Mouse (Mus musculus) lung, embryonic 15.5 days (tissue): ENCODE data around the gene Tctex1d2. TPM values are rescaled to one million over a fixed set of nuclear protein-coding genes. Genes with fewer than 3 reads are reported as not detected.

Source experiments
- ATAC-seq: fragments of 200-750 bp; cut with Nextera tagmentation; 2 replicates; pipeline ENCODE4 v1.8.0; 2017; ENCODE audit warnings: moderate number of reproducible peaks, borderline replicate concordance; ENCODE audit not compliant: low FRiP score, low TSS enrichment; ENCODE audit errors: extremely low read depth
- H3K27ac ChIP-seq: fragments of 300-500 bp; sonication (generic); 2 replicates; pipeline ENCODE4 v1.5.1; 2015; ENCODE audit warnings: moderate library complexity, mild to moderate bottlenecking, inconsistent platforms
- H3K27me3 ChIP-seq: fragments of 300-500 bp; sonication (generic); 2 replicates; pipeline ENCODE4 v1.6.1; 2015; ENCODE audit warnings: inconsistent platforms
- H3K36me3 ChIP-seq: fragments of 300-500 bp; sonication (generic); 2 replicates; pipeline ENCODE4 v1.6.1; 2015; ENCODE audit warnings: inconsistent platforms
- H3K4me1 ChIP-seq: fragments of 300-500 bp; sonication (generic); 2 replicates; pipeline ENCODE4 v1.6.1; 2015; ENCODE audit warnings: inconsistent platforms
- H3K4me2 ChIP-seq: fragments of 300-500 bp; sonication (generic); 2 replicates; pipeline ENCODE4 v1.6.1; 2015; ENCODE audit warnings: inconsistent platforms, mild to moderate bottlenecking, moderate library complexity
- H3K4me3 ChIP-seq: fragments of 300-500 bp; sonication (generic); 2 replicates; pipeline ENCODE4 v1.5.1; 2015; ENCODE audit warnings: mild to moderate bottlenecking, inconsistent platforms
- H3K9ac ChIP-seq: fragments of 300-500 bp; sonication (generic); 2 replicates; pipeline ENCODE4 v1.6.1; 2015; ENCODE audit warnings: inconsistent platforms
- H3K9me3 ChIP-seq: fragments of 300-500 bp; sonication (generic); 2 replicates; pipeline ENCODE4 v1.6.1; 2016; ENCODE audit warnings: inconsistent platforms
- WGBS: fragments of 180-500 bp; shearing (Covaris S2); methylation state at CpG from one replicate; pipeline ENCODE4 v1.1.7; 2015; 5-methylcytosine and 5-hydroxymethylcytosine counted together
- polyA plus RNA-seq: library from polyadenylated mRNA; unstranded; fragments of >200 nt; fragmentation: Nextera tagmentation; extraction: Ambion mirVana; gene quantifications from 2 replicates; pipeline ENCODE4 v1.2.1, GENCODE M21; 2015

Gene Tctex1d2
- polyA plus RNA-seq, 1 experiment from 2014 or later = 25.6 TPM

GRCm38 (mm10) chr16:32456761-32457160 lies 37.3 kb downstream of the Tctex1d2 start:
- H3K4me2 ChIP-seq = no peak overlapping the region
- no peak overlapping the region for H3K27ac ChIP-seq
- no peak overlapping the region for H3K4me3 ChIP-seq
- no peaks in the 10 kb centered on the region for H3K27me3 ChIP-seq
- 91% methylated on average over 1 of the region's 1 CpGs for WGBS
- H3K9me3 ChIP-seq = no peaks in the 10 kb centered on the region
- no peaks in the 10 kb centered on the region for H3K4me1 ChIP-seq
- no peak overlapping the region for H3K9ac ChIP-seq
- H3K36me3 ChIP-seq = peaks cover 9% of the 10 kb centered on the region; the same call in 1 of the 2 replicates
- ATAC-seq = no peak

DNA sequence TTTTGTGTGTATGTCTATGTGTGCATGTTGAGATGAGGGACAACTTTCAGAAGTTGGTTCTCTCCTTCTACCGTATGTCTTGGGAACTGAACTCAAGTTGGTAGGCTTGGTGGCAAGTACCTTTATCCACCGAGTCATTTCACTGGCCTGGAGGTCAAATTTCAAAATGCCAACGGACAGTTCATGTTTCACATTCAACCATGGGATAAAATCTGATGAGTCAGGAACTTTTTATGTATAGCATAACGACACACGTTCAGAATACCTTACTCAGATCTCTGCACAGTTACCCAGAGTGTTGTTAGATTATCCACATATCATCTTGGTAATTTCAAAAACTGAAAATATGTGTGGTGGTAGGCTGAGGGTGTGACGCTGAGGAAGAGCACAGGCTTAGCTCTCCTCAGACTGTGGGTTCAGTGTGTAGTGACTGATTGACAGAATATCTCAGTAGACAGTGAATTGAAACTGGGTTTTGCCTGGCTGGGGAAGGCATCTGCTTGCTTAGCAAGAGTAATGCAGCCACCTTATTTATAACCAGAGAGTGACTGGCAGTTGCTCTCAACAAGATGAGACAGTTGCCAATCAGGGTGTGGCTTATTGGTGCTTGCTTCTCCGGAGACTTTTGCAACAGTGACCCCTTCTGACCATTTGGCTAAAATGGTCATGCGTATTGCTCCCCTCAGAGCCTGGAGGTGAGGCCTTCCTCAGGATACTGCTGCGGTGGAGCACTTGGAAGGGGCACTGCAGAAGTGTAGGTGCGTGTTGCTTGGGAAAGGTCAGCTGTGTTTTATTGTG lies 38.3 kb downstream of the Tctex1d2 start:
- H3K9ac ChIP-seq = no peak overlapping the region
- H3K36me3 ChIP-seq = peaks cover 9% of the 10 kb centered on the region; the same call in 1 of the 2 replicates
- no peaks in the 10 kb centered on the region for H3K9me3 ChIP-seq
- no peak for ATAC-seq
- no peak overlapping the region for H3K4me3 ChIP-seq
- H3K27me3 ChIP-seq = no peaks in the 10 kb centered on the region
- 58% methylated on average over 10 of the region's 10 CpGs for WGBS
- no peaks in the 10 kb centered on the region for H3K4me1 ChIP-seq
- H3K27ac ChIP-seq = no peak overlapping the region
- no peak overlapping the region for H3K4me2 ChIP-seq

DNA sequence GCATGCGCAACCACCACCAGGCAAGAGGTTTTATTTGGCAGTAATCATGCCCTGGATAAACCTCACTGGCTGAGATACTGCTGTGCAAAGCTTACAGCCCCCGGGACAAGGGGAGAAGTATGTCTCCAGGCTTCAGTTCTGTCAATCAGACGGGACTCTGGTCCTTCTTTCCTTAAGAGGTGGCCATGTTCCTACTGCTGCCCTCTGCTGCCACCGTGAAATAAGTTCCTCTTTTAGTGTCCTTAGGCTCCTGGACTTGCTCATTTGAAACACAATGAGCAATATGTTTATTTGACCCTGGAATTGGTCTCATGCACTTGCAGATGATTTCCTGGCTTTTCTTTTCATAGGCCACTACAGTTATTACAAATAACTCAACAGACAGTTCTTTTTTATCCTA lies 41.0 kb downstream of the Tctex1d2 start:
- H3K4me2 ChIP-seq = no peak overlapping the region
- no peak overlapping the region for H3K9ac ChIP-seq
- no peak for ATAC-seq
- H3K27ac ChIP-seq = no peak overlapping the region
- H3K4me1 ChIP-seq = no peaks in the 10 kb centered on the region
- peaks cover 7% of the 10 kb centered on the region; the same call in 1 of the 2 replicates for H3K36me3 ChIP-seq
- H3K4me3 ChIP-seq = no peak overlapping the region
- H3K27me3 ChIP-seq = no peaks in the 10 kb centered on the region
- 49% methylated on average over 4 of the region's 4 CpGs for WGBS
- no peaks in the 10 kb centered on the region for H3K9me3 ChIP-seq

DNA sequence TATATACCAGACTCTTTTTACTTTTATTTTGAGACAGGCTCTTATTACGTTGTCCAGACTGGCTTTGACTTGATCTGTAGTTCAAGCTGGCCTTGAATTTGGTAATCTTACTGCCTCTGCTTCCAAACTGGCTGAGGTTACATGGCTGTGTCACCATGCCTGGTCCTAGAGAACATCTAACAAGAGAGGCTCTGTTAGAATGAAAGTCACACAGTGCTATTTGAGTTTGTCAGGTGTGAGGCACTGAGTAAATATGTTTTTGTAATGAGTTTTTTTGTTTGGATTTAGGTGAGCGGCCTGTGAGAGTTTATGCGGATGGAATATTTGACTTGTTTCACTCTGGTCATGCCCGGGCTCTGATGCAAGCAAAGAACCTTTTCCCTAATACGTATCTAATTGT lies 42.2 kb downstream of the Tctex1d2 start:
- WGBS = 85% methylated on average over 5 of the region's 5 CpGs
- no peak for ATAC-seq
- H3K4me2 ChIP-seq = no peak overlapping the region
- H3K36me3 ChIP-seq = peaks cover 7% of the 10 kb centered on the region; the same call in 1 of the 2 replicates
- no peak overlapping the region for H3K4me3 ChIP-seq
- H3K4me1 ChIP-seq = no peaks in the 10 kb centered on the region
- H3K9me3 ChIP-seq = no peaks in the 10 kb centered on the region
- no peak overlapping the region for H3K9ac ChIP-seq
- no peaks in the 10 kb centered on the region for H3K27me3 ChIP-seq
- no peak overlapping the region for H3K27ac ChIP-seq

DNA sequence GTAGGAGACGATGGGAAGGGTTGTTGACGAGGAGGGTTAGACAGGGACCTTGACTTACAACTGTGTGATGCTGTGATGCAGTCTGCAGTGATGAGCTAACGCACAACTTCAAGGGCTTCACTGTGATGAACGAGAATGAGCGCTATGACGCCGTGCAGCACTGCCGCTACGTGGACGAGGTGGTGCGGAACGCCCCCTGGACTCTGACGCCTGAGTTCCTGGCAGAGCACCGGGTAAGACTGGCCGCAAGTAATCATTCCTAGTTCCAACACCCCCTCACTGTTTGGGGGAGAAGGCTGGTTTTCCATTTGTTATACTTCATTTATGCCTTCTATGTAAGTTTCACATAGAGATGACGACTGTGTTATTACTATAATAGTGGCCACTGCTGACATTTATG lies 43.4 kb downstream of the Tctex1d2 start:
- Histone ChIP-seq H3K27ac (no peak overlapping the region), H3K36me3 (peaks cover 13% of the 10 kb centered on the region; the same call in 1 of the 2 replicates), H3K4me2 (no peak overlapping the region)

GRCm38 (mm10) chr16:32463426-32463825 lies 43.9 kb downstream of the Tctex1d2 start:
- WGBS = 91% methylated on average over 2 of the region's 2 CpGs
- no peak overlapping the region for H3K9ac ChIP-seq
- H3K27me3 ChIP-seq = no peaks in the 10 kb centered on the region
- no peaks in the 10 kb centered on the region for H3K9me3 ChIP-seq
- no peak overlapping the region for H3K4me2 ChIP-seq
- no peak overlapping the region for H3K4me3 ChIP-seq
- H3K36me3 ChIP-seq = peaks cover 15% of the 10 kb centered on the region
- ATAC-seq = no peak
- H3K4me1 ChIP-seq = no peaks in the 10 kb centered on the region
- no peak overlapping the region for H3K27ac ChIP-seq

More for the DNA sequence above, 43.4 kb downstream of the Tctex1d2 start:
- Histone ChIP-seq H3K9me3 (no peaks in the 10 kb centered on the region), H3K4me1 (no peaks in the 10 kb centered on the region), H3K9ac (no peak overlapping the region), H3K27me3 (no peaks in the 10 kb centered on the region), H3K4me3 (no peak overlapping the region)
- 89% methylated on average over 16 of the region's 16 CpGs for WGBS
- ATAC-seq = no peak

GRCm38 (mm10) chr16:32464908-32465307 lies 45.4 kb downstream of the Tctex1d2 start:
- no peak for ATAC-seq
- no peaks in the 10 kb centered on the region for H3K27me3 ChIP-seq
- WGBS = 0% methylated on average over 1 of the region's 1 CpGs
- no peaks in the 10 kb centered on the region for H3K4me1 ChIP-seq
- peaks cover 16% of the 10 kb centered on the region for H3K36me3 ChIP-seq
- H3K27ac ChIP-seq = no peak overlapping the region
- H3K9ac ChIP-seq = no peak overlapping the region
- no peak overlapping the region for H3K4me3 ChIP-seq
- no peak overlapping the region for H3K4me2 ChIP-seq
- H3K9me3 ChIP-seq = no peaks in the 10 kb centered on the region

DNA sequence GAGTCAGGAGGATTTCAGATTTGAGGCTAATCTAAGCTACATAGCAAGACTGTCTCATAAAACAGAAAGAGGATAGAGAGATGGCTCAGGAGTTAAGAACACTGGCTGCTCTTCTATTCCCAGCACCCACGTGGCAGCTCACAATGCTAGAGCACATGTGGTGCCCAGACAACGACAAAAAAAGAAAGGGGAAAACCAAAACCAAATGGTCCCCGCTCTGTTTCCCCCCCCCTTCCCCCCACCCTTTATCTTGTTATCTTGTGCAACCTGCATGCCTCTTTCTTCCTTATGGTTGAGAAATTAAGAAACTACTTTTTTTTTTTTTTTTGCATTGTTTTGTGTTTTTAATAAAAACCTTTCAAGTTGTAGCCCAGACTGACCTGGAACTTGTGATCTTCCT lies 49.0 kb downstream of the Tctex1d2 start:
- no peak for ATAC-seq
- Histone ChIP-seq H3K36me3 (peaks cover 34% of the 10 kb centered on the region), H3K9ac (no peak overlapping the region), H3K4me3 (no peak overlapping the region), H3K4me2 (no peak overlapping the region), H3K27me3 (no peaks in the 10 kb centered on the region), H3K4me1 (no peaks in the 10 kb centered on the region), H3K9me3 (no peaks in the 10 kb centered on the region), H3K27ac (no peak overlapping the region)
- WGBS = 77% methylated on average over 3 of the region's 3 CpGs

DNA sequence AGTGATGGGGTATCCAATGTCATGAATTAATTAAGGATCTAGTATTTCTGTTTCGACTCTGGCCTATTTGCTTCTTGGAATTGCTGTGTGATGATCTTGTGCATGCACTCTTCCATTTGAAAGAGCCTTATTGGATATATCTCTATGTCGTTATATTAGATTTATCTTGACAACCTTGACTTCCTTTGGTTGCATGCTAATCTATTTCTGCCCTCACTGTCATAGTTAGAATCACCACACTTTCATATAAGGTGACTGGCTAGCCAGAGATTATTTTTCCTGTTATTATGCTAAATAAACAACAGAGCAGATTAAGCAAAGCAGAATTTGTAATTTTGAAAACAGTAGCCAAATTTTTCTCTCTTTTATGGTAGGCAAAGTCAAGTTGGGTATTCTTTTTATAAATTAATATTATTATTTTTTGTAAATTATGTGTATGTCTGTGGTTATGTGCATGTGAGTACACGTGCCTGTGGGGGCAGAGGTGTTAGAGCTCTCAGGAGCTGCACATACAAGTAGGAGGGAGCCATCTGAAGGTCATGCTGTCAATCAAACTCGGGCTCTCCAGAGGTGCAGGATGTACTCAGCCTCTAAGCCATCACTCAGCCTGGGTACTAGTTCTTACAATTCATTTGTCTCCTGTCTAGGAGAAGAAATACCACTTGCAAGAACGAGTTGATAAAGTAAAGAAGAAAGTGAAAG lies 50.1 kb downstream of the Tctex1d2 start:
- Histone ChIP-seq H3K4me1 (no peaks in the 10 kb centered on the region), H3K4me3 (no peak overlapping the region), H3K9ac (no peak overlapping the region), H3K9me3 (no peaks in the 10 kb centered on the region), H3K27ac (no peak overlapping the region), H3K27me3 (no peaks in the 10 kb centered on the region), H3K4me2 (no peak overlapping the region), H3K36me3 (peaks cover 30% of the 10 kb centered on the region)
- WGBS = 64% methylated on average over 5 of the region's 5 CpGs
- ATAC-seq = no peak

DNA sequence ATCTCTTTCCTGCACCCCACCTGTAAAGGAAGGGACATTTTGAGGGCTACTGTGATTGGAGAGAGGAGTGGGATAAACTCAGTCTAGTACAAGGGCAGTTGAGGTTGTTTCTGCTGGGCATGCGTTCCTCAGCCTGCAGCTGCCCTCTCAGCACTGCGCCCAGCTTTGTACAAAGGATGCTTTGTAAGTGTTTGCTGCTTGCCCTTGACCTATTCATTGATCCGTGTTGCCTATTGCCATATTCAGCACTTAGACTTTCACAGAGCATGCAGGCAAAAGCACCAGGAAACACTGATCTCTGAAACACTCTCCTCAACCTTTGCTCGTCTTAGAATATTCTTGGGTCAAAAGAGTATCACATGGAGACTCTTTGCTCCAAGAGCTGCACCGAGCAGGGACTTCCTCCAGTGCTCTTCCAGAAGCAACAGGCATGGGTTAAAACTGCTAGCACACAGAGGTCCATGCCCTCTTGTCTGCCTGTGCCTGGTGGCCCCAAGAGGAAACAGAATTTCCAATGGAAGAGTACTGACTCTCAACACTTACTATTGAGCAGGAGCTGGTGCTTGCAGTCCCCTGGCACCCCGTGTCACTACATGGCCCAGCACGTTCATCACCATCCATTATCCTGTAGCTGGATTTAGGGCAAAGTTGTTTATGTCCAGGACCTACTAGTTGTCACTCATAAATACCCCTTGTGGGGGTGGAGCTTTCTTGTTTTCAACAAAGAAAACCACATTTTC lies 52.9 kb downstream of the Tctex1d2 start:
- 79% methylated on average over 7 of the region's 7 CpGs for WGBS

DNA sequence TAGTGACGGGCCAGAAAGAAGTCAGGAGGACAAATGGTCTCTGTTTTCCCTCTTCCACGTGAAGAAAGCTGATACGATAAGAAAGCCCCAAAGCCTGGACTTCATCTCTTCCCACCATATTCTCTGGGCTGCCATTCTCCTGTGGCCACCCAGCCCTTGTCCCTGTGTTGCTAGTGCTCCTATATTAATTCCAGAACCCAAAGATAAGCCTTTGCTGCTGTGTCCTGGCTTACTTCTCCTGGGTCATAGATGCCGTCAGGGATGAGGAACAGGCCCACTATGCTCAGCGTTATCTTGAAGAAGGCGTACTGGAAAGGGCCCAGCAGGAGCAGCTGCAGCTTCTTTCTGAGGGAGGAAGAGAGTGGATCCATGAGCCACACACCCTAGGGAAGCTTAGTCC lies 57.8 kb downstream of the Tctex1d2 start:
- Histone ChIP-seq H3K36me3 (peaks cover 1% of the 10 kb centered on the region; the same call in 1 of the 2 replicates), H3K4me2 (no peak overlapping the region), H3K9me3 (no peaks in the 10 kb centered on the region), H3K4me1 (no peaks in the 10 kb centered on the region), H3K9ac (no peak overlapping the region), H3K4me3 (no peak overlapping the region), H3K27me3 (no peaks in the 10 kb centered on the region), H3K27ac (no peak overlapping the region)
- no peak for ATAC-seq
- WGBS = 75% methylated on average over 6 of the region's 6 CpGs

More for the DNA sequence above, 52.9 kb downstream of the Tctex1d2 start:
- no peaks in the 10 kb centered on the region for H3K27me3 ChIP-seq
- H3K4me2 ChIP-seq = no peak overlapping the region
- no peak overlapping the region for H3K27ac ChIP-seq
- H3K36me3 ChIP-seq = peaks cover 24% of the 10 kb centered on the region
- ATAC-seq = no peak
- no peaks in the 10 kb centered on the region for H3K9me3 ChIP-seq
- no peaks in the 10 kb centered on the region for H3K4me1 ChIP-seq
- H3K9ac ChIP-seq = no peak overlapping the region
- no peak overlapping the region for H3K4me3 ChIP-seq
